Mouse (Mus musculus) embryo, embryonic 10.5 days (tissue): ENCODE results near the gene Gosr2.
A peak's percentile ranks its signal among the peaks of the same experiment; 100 is the strongest.

Source experiments
- DNase-seq: peaks from one replicate; pipeline ENCODE4 v3.0.0-alpha.2; 2015; ENCODE audit warnings: low spot score

Gene Gosr2

DNA sequence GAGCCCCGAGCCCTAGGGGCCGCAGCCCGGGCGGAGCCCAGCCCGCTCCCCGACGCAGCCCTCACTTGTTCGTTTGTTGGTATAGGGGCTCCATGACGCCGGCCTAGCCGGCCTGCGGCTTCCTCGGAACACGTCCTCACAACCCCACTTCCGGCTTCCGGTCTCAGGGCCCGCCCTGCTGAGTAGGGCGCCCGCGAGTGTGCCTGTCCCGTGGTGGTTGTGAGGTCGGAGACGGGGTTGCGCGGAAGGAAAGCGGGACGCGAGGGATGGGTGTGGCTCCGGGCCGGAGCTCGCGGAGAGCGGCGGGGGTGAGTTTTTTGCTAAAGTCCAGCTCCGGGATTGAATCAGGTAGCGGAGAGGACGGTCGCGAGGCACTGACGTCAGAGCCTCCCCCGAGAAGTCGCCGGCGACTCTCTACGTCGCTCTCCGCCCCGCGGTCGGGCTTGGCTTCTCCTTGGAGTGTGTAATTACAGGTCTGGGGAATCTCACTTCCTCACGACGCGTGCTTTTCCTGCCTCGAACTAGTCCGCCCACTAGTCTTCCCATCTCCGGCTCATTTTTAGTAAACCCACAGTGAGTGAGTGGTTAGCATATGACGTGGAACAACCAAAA, at the start of gene Gosr2:
TSS of gene Gosr2 (minus strand) at position 334 of the 612 bp plus-strand sequence.
- DNase-seq = peak; percentile 94

DNA sequence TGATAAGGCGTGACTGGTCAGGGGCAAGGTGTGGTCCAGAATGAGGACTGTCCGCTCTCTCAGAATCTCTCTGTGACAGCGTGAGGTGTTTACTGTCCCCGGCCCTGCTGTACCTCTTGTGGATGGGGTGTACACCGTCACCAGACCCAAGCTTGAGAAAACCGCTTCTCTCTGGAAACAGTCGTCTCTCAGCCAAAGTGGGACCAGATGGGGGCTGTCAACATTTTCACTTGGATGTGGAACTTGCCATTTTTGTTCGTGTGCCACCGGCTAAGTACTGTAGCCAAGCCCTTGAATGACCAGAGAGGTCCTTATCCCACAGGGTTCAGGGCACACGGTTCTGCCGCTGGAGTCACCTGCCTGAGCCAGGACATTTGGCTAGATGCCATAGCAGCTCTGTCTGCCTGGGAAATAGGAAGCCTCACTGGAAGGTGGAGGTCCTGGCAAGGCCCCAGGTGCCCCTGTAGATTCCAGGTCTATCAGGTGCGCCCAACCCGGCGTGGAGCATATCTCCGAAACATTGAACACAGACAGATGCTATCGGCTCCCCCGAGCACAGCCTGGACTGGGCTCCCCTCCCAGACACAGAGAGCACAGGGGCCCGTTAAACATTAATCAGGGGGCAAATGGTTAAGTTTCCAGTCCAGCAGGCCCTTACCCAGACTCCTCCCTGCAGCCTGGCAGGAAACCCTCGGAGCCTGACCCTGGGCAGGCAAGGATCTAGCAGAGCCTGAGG, 37.5 kb upstream of the Gosr2 start:
- no peak for DNase-seq

DNA sequence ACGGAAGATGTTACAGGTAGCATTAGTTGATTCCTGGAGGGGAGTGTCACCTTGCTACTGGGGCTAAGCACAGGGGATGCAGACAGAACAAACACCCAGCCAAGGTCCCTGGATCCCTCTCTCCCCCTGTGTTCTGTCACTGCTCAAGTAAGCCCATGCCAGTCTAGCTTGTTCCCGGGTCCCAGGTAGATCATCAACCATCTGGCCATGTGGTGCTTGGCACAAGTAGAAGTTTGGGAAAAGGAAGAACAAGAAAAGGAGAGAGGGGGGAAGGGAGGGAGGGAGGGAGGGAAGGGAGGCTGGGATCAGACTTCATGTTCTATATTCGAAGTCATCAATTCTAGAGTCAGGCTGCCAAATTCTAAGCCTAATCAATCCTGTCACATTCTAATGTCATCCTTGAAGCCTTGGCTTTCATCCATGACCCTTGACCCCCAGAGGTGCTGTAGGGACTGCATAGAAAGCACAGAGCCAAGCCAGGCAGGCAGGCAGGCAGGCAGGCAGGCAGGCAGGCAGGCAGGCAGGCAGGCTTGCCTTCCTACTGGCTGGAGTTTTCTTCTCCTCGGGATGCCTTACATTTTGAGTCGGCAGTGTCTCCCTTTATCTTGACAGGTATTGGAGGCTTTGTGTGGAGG, 36.8 kb upstream of the Gosr2 start:
- no peak for DNase-seq

DNA sequence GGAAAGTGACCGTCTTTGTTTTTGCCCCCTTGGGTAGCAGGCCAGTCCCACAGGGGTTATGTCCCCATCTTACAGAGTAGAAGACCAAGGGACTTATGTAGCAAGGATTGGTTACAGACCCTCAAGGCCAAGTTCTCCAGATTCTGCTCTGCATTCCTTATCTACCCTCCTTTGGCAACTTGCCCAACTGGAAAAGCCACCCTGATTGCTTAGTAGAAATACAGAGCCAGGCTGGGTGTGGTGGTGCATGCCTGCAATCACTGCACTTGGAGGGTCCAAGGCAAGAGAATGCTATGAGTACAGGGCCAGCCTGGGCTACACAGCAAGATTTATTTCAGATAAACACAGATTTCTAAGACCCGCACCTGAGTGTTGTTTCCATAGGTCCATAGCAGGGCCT, 36.3 kb upstream of the Gosr2 start:
- no peak for DNase-seq

DNA sequence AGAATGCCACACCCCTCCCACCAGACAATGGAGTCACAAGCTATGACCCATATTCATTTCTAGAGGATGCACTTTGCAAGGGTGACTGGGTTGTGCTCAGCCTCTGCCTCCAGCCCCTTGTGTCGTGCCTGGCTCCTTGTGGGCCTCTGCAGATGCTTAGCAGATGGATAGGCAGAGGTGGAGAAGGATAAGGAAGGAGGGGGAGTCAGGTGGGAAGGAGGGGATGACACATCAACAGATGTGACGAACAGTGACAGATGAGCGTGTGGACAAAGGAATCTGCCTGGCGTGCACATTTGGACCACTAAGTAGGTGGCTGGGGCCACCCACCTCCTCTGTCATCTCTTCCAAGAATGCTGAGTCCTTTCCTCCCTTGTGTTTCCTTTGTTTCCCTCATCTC, 35.4 kb upstream of the Gosr2 start:
- no peak for DNase-seq

DNA sequence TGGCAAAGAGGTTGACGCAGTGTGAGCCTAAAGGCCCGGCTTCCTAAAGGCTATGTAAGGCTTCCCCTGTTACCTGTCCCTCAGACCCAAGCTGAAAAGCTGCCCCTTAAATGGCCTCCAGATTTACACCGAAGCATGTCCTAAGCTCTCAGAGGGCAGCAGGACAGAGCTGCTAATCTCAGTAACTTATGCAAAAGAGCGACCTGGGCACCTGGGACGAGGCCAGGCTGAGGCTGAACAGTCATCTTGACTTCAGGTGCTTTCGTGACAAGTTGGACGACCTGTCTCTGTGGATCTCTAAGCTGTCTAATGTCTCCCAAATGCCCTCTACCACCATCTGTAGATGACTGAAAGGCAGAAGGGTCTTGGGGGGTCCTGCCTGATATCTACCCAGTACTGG, 34.6 kb upstream of the Gosr2 start:
- no peak for DNase-seq

DNA sequence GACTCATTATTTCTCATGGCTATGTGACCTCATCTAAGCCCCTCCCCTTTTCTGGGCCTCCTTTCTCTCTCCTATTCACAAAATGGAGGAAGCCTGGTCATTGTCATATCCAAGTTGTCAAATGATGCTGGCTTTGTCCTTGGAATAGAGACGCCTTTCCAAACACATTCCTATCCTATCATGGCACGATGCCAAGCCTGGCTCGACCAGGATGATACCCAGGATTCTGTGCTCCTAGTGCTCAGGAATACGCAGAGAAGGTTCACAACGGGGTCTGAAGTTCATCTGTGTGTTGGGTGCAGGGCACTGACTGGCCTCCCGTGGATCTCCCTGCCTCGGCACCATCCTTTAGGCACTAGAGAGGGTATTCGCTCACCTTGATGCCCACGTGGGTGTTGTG, 33.9 kb upstream of the Gosr2 start:
- DNase-seq = no peak

DNA sequence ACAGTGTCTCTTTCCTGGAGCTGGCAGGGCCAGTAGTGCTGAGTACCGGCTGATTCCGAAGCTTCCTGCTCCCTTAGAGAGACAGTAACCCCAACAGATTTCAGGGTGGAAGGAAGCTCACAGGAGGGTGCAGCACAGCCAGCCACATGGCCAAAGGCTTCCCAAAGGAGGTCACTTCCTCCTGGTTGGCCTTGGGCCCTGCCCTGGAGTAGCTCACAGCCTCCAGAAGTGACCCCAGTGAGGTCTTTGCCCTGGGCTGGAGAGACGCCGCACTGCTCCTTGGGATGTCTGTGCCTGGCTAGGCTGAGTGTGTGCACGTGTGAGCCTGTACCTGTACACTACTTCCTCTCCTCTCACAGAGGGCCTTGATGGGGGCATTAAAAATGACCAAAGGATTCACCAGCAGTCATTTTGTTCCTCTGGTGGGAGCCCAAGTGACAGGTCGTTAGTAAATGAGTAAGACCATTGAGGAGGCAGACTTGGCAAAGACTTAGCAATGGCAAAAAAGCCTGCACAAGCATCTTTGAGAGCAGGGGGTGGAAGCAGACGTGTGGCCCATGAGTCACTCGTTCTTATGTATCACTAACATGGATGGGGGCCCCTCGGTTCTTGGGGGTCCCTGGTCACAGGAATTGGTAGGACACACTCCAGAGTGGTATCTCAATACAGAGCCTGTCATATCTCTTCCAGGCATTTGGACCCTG, 31.7 kb upstream of the Gosr2 start:
- DNase-seq = no peak

DNA sequence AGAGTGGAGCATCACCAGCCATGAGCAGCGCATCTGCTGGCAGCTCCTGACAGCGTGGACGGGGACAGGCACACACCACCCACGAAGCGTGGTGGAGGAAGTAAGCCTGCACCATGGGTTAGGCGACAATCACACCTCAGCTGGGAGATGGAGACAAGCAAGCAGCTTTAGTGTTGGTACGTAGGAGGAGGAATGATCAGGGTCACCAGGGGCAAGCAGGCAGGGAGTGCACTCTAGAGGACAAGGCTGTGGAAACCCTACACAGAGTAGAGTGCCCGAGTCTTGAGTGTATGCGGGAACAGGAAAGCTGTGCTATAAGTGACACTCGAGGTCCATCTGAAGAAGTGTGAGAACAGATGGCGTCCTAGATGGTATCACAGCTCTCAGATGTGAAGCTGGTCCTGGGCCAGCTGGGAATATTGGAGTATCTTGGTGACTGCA, 26.7 kb upstream of the Gosr2 start:
- no peak for DNase-seq

DNA sequence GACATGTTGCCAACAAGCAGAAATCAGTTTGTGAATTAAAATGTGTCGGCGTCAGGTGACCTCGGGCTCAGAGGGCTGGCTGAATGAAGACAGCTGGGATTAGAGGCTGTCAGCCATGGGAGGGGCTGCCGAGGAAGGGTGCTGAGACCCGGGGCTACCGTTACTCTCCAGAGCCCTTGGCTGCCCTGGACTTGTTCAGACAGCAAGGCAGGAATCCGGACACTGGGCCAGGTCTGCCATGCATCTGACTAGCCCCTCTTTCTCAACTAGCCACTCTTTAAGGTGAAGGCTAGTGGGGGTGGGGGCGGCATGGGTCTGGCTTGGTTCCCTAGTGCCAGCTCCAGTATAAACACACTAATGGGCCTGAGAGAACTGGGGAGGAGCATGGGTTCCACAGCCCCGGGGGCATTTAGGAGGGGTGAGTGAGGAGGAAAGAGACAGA, 24.4 kb upstream of the Gosr2 start:
- peak; percentile 42 for DNase-seq

DNA sequence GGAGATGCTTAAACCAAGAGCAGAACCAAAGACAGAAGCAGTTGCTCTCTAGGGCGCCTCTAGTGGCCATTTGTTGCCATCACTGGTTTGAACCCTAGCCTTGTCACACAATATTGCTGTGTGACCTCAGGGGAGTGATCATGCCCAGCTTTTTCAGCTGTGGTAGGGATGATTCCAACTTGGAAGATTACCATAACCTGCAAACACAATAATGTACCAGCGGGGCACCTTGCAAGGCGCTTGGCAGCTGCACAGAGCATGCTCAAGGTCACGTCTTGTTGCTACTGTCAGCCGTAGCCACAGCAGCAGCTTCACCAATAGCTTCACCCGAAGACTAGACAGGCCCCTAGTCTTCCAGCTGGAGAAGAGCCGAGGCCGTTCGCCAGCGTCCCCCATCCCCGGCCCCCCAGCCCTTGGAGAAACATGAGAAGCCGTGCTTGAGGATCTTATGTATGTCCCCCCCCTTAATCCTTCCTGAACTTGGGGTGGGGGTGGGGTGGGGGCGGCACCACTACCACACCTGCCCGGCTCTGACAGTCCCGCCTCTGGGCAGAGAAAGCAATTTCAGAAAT, 23.9 kb upstream of the Gosr2 start:
- DNase-seq = peak; percentile 76

DNA sequence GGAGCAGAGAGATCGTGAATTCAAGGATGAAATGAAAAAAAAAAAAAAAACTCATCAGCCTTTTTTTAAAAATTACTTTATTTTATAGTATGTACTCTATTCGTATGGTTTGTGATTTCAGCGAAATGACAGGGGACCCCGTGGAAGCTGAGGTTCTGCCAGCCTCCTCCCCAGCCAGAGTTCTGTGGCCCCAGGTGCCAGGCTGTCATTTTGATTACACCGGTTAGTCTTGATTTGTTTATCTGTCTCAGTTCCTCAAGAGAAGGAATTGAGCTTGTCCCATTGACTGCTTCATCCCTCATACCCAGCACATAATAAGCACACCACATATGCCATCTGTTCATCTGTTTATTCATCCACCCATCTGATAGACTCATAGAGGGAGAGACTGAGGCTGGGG, 21.7 kb upstream of the Gosr2 start:
- DNase-seq = no peak

DNA sequence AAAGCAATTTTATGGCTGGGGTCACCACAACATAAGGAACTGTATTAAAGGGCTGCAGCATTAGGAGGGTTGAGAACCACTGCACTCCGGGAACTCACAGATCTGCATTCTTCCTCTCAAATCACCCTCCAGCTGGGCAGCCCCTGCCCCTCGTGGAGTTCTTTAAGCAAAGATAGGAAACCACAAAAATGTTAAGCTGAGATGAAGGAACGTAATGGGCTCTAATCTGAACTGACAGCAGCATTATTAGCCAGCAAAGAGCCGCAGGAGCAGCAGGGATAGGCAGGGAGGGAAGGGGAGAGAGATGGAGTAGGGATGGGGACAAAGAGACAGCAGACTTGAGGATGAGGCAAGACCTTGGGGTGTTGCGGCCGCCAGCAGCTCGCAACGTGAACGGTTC, 19.3 kb upstream of the Gosr2 start:
- DNase-seq = no peak

DNA sequence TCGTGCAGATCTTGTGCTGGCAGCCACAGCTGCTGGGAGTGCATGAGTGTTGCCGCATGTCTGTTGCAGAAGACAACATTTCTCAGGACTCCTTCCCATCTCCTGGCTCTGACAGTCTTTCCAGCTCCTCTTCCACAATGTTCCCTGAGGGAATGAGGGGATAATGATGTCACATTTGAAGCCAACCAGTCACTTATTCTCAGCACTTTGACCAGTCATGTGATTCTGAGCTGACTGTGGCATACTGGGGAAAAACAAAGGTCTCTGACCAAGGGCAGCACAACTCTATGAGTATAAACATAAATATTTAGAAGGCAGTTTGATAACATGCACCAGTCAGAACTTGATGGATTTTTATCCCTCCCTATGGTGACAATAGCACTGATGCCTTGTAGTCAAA, 16.4 kb upstream of the Gosr2 start:
- DNase-seq = no peak

DNA sequence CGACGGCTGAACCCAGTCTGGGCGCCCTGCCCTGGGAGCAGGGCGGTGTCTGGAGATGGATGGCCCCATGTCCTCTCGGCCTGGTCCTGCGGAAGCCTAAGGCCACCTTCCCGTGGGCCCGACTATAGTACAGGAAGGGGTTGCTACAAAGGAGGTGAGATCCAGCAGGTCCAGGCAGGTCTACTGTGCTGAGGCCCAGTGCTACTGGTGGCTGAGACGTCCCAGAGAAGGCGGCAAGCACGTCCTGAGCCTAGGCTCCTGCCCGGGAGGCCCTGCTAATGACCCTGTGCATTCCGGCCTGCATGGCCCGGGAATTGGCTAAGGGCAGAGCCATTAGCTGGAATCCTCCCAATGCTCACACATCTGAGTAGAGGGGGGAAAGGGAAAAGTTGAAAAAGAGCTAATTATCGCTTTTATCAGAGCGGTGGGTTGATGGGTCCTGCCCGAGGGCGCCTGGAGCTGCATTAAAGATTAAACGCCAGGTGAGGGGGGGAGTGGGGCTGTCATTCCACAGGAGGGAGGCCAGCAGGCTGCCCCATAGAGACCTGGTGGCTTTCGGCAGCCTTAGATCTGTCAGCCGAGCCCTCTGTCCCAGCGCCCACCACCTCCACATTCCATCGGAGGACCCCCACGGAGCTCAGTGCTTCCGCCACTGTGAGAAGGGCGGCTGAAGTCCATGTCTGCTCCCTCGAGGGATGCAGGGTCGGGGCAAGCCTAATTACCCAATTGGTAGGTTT, 14.3 kb upstream of the Gosr2 start:
- DNase-seq = peak; percentile 18

DNA sequence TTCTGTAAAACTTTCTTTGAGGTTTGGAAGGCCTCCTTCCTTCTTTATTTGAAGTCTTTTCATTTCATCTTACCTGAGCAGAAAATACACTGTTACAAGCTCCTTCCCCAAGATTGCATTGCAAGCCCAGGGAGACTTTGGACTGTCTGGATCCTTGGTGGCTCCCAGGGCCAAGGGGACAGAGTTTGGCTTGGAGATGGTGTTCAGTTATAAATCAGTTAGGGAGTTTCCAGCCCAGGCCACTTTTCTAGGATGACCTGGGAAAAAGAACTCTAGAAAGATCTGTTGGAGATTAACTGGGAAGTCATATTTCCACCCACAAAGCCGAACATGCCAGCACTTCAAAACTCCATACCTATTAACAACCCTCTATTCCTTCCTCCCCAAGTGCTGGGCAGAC, 12.3 kb upstream of the Gosr2 start:
- DNase-seq = no peak

DNA sequence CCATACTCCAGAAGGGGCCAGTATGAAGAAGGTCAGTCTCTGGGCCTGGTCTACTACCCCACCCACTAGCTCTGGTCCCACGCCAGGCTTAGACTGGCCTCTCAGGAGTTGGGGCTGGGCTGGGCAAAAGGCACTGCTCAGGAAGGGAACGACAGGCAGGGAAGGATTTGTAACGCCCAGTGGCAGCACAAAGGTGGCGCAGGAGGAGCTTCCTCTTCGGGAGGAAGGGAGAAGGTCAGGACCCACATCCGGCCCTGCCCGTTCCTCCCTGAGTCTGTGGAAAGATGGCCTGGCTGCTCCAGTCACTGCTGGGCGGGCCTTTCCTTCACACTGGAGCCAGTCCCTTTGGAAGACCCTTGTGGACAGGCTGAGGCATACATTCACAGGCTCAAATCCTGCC, 9.3 kb upstream of the Gosr2 start:
- DNase-seq = no peak

DNA sequence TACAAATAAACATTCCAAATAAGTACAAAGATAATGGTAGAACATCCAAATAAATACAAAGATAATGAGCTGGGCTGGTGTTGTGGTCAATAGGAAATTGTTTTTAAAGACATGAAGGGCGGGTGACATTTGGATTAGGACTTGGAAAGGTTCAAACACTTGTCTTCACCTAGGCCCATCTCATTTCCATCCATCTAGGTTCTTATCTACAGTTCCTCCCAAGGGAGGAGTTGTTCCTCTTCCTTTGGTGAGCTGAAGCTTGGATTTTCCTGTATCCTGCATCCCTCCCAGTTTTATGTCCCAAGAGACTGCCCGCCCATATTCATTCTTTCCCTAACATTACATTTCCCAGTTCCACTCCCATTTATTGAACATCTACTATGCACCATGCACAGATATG, 528 bp upstream of the Gosr2 start:
- no peak for DNase-seq

DNA sequence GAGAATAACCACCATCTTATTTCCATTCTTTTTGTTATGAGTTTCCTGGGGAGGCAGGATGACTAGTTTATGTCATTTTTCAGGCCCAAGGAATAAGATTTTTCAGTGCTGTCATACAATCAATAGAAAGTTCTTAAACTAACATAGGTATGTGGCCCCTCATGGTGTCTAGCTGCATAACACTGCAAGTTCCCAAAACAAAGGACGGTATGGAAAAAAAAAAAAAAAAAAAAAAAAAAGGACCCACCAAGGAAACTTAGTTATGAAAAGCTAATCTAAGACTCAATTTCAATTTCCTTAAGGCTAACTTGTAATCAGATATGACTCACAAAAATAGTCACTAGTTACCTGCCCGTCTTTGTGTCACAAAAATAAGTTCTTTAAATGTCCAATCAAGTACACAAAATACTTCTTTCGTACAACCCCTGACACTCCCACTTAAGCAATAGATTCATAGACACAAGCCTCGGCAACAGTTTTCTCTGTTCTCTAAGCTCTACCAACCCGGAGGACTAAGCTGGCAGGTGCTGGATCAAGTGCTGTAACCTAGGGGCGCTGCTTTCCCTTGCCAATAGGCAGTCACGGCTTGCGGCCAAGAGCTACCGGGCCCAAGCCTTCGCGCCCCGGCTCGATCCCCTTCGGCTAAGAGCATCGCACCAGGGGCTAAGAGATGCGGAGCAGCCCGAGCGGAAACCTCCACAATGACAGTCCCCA, 690 bp downstream of the Gosr2 start:
- DNase-seq = no peak

DNA sequence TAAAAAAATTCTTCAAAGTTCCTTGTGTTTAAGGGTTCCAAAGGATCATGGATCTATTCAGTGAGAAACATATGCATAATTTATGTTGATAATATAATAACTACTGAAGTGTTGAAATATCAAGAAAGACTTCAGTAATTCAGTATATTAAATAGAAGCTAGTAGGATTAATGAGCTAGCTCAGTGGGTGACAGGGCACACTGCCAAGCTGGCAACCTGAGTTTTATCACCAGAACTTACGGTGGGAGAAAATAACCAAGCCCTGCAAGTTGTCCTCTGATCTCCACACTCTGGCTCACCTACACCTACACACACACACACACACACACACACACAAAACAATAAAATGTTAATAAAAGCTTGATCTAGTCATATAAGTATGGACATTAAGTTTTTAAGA, 4.5 kb downstream of the Gosr2 start:
- no peak for DNase-seq

DNA sequence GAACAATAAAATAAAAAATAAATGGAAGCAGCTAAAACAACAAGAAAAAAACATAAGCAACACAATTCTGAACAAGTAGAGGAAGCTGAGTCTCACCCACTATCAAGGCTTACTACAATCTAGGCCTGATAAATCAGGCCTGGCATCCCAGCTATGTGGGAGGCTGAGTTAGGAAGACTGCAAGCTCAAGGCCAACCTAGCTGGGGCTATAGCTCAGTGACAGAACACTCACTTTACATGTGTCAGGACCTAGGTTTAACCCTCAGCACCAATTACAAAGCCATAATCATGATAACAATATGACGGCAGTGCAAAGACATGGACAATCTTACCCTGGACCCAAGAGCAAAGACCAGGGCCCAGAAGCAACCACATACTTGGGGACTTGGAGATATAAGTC, 6.7 kb downstream of the Gosr2 start:
- no peak for DNase-seq
